Mouse (Mus musculus): ENCODE results near the gene Orc3.

GRCm38 (mm10) chr4:34634129-34634528, 19.4 kb upstream of the Orc3 start:
- no peak for TF ChIP-seq CTCF (conservative IDR thresholded peaks at IDR 0.05 in 1 of 2, IDR thresholded peaks at IDR 0.05 in 1 of 2; ENCODE audit: low read depth in 2 of 2, low read length in 2 of 2)
- TF ChIP-seq EP300 (IDR thresholded peaks at IDR 0.05; ENCODE audit: low read length) = no peak
- TF ChIP-seq MYC (IDR thresholded peaks at IDR 0.05; ENCODE audit: low read depth, low read length) = no peak
- TF ChIP-seq USF1 (IDR thresholded peaks at IDR 0.05; ENCODE audit: low read depth, low read length) = no peak
- TF ChIP-seq POLR2A (IDR thresholded peaks at IDR 0.05; ENCODE audit: low read depth, low read length) = no peak
- no peak for TF ChIP-seq RCOR1 (conservative IDR thresholded peaks at IDR 0.05; ENCODE audit: low read depth, low read length)

Data from CH12.LX (cell line).